Mouse (Mus musculus) embryonic facial prominence, embryonic 11.5 days (tissue): ENCODE measurements around the gene Als2. TPM values are rescaled to one million over a fixed set of nuclear protein-coding genes. Genes with fewer than 3 reads are reported as not detected.

Experiments used
- ATAC-seq: fragments of 200-750 bp; cut with Nextera tagmentation; replicated peaks from 2 replicates; pipeline ENCODE4 v1.8.0; 2017; ENCODE audit warnings: low read depth; ENCODE audit not compliant: insufficient number of reproducible peaks, low FRiP score, low TSS enrichment
- DNase-seq: peaks from one replicate; pipeline ENCODE4 v3.0.0-alpha.2; 2015; ENCODE audit warnings: low spot score
- H3K27ac ChIP-seq: fragments of 300-500 bp; sonication (generic); replicated peaks from 2 replicates; pipeline ENCODE4 v1.5.1; 2014; ENCODE audit warnings: mild to moderate bottlenecking, low read depth, low read length, control low read depth
- H3K27me3 ChIP-seq: fragments of 300-500 bp; sonication (generic); 2 replicates; pipeline ENCODE4 v1.6.1; 2014; ENCODE audit warnings: mild to moderate bottlenecking, low read length, moderate library complexity, mixed read lengths; ENCODE audit not compliant: control insufficient read depth, insufficient read depth
- H3K36me3 ChIP-seq: fragments of 300-500 bp; sonication (generic); replicated peaks from 2 replicates; pipeline ENCODE4 v1.6.1; 2014; ENCODE audit warnings: low read depth, mild to moderate bottlenecking, low read length, moderate library complexity, mixed read lengths; ENCODE audit not compliant: control insufficient read depth, insufficient read depth
- H3K4me1 ChIP-seq: fragments of 300-500 bp; sonication (generic); 2 replicates; pipeline ENCODE4 v1.6.1; 2014; ENCODE audit warnings: low read length, mixed read lengths; ENCODE audit not compliant: control insufficient read depth, insufficient read depth
- H3K4me2 ChIP-seq: fragments of 300-500 bp; sonication (generic); 2 replicates; pipeline ENCODE4 v1.6.1; 2014; ENCODE audit warnings: low read depth, mild to moderate bottlenecking, control low read depth, low read length, moderate library complexity
- H3K4me3 ChIP-seq: fragments of 300-500 bp; sonication (generic); 2 replicates; pipeline ENCODE4 v1.5.1; 2014; ENCODE audit warnings: low read depth, low read length, control low read depth
- H3K9ac ChIP-seq: fragments of 300-500 bp; sonication (generic); replicated peaks from 2 replicates; pipeline ENCODE4 v1.6.1; 2014; ENCODE audit warnings: mild to moderate bottlenecking, control low read depth, low read length
- H3K9me3 ChIP-seq: fragments of 300-500 bp; sonication (generic); replicated peaks from 2 replicates; pipeline ENCODE4 v1.6.1; 2016; ENCODE audit warnings: mild to moderate bottlenecking, low read length, inconsistent platforms, mixed read lengths; ENCODE audit not compliant: control insufficient read depth
- WGBS: fragments of 180-500 bp; shearing (Covaris S2); extraction: QIAGEN DNeasy Blood & Tissue Kit; methylation state at CpG from one replicate; pipeline ENCODE4 v1.1.7; 2014; 5-methylcytosine and 5-hydroxymethylcytosine counted together
- polyA plus RNA-seq: library from polyadenylated mRNA; unstranded; fragments of >200 nt; fragmentation: Nextera tagmentation; extraction: Ambion mirVana; gene quantifications from 2 replicates; pipeline ENCODE4 v1.2.1, GENCODE M21; 2014

Gene Als2
- polyA plus RNA-seq, 1 experiment from 2014 or later, result 12.3 TPM

DNA sequence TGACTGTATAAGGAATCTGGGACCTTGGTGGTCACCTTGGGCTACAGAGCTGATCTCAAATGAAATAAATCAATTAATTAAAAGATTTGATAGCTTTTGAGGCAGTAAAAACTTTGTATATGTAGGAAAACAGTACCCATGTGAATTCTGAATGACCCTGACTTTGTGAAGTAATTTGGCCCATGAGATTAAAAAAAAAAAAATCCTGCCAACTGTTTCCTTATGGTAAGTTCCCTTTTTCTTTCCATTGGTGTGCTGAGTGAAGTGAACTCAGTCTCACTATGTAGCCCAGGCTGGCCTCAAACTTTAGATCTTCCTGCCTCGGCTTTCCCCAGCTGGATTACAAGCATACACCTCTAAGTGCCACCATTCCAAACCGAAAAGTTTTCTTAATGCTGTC is 54.7 kb downstream of the Als2 start:
- Histone ChIP-seq H3K9me3 (no peaks in the 10 kb centered on the region), H3K27ac (no peak overlapping the region), H3K4me1 (no peaks in the 10 kb centered on the region), H3K4me3 (no peak overlapping the region), H3K36me3 (peaks cover 5% of the 10 kb centered on the region; the same call in 1 of the 2 replicates), H3K9ac (no peak overlapping the region), H3K27me3 (no peaks in the 10 kb centered on the region), H3K4me2 (no peak overlapping the region)
- WGBS, result 96% methylated on average over 2 of the region's 2 CpGs
- ATAC-seq (no peak), DNase-seq (no peak)

GRCm38 (mm10) chr1:59180003-59180402 is 57.0 kb downstream of the Als2 start:
- H3K9me3 ChIP-seq, result no peaks in the 10 kb centered on the region
- H3K27ac ChIP-seq, result no peak overlapping the region
- no peak overlapping the region for H3K4me2 ChIP-seq
- no peaks in the 10 kb centered on the region for H3K27me3 ChIP-seq
- peaks cover 5% of the 10 kb centered on the region; the same call in 1 of the 2 replicates for H3K36me3 ChIP-seq
- H3K4me3 ChIP-seq, result no peak overlapping the region
- WGBS, result 78% methylated on average over 3 of the region's 3 CpGs
- H3K9ac ChIP-seq, result no peak overlapping the region
- no peak for DNase-seq
- ATAC-seq, result no peak
- no peaks in the 10 kb centered on the region for H3K4me1 ChIP-seq

DNA sequence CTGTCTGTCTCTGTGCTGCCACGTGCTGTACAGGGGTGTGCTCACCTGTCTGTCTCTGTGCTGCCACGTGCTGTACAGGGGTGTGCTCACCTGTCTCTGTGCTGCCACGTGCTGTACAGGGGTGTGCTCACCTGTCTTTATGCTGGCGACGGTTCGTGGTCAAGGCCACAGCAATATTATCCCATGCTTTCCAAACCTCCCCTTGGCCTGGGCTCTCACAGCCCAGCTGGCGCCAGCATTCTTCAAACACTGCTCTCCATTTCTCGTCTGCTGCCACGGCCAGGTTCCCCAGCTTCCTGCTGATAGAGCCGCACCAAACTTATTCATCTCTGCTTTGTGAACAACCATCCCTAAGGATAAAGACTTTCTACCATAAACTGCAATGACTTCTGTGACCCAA is 58.6 kb downstream of the Als2 start:
- H3K27me3 ChIP-seq, result no peaks in the 10 kb centered on the region
- peaks cover 5% of the 10 kb centered on the region; the same call in 1 of the 2 replicates for H3K36me3 ChIP-seq
- H3K4me1 ChIP-seq, result no peaks in the 10 kb centered on the region
- no peak for ATAC-seq
- no peak overlapping the region for H3K27ac ChIP-seq
- DNase-seq, result no peak
- no peak overlapping the region for H3K4me2 ChIP-seq
- H3K9ac ChIP-seq, result no peak overlapping the region
- H3K9me3 ChIP-seq, result no peaks in the 10 kb centered on the region
- 88% methylated on average over 10 of the region's 10 CpGs for WGBS
- H3K4me3 ChIP-seq, result no peak overlapping the region

GRCm38 (mm10) chr1:59174514-59175373 is 62.3 kb downstream of the Als2 start:
- no peak for ATAC-seq
- H3K4me2 ChIP-seq, result no peak overlapping the region
- H3K36me3 ChIP-seq, result peaks cover 5% of the 10 kb centered on the region; the same call in 1 of the 2 replicates

GRCm38 (mm10) chr1:59173023-59173422 is 64.0 kb downstream of the Als2 start:
- Histone ChIP-seq H3K9ac (no peak overlapping the region), H3K9me3 (no peaks in the 10 kb centered on the region), H3K4me3 (no peak overlapping the region), H3K4me2 (no peak overlapping the region), H3K36me3 (no peaks in the 10 kb centered on the region), H3K4me1 (no peaks in the 10 kb centered on the region), H3K27ac (no peak overlapping the region), H3K27me3 (no peaks in the 10 kb centered on the region)
- ATAC-seq, result no peak
- no peak for DNase-seq
- 82% methylated on average over 5 of the region's 5 CpGs for WGBS

More at GRCm38 (mm10) chr1:59174514-59175373, 62.3 kb downstream of the Als2 start:
- H3K27ac ChIP-seq, result no peak overlapping the region
- no peaks in the 10 kb centered on the region for H3K9me3 ChIP-seq
- WGBS, result 63% methylated on average over 10 of the region's 10 CpGs
- no peak overlapping the region for H3K4me3 ChIP-seq
- H3K27me3 ChIP-seq, result no peaks in the 10 kb centered on the region
- H3K4me1 ChIP-seq, result no peaks in the 10 kb centered on the region
- no peak overlapping the region for H3K9ac ChIP-seq
- no peak for DNase-seq

DNA sequence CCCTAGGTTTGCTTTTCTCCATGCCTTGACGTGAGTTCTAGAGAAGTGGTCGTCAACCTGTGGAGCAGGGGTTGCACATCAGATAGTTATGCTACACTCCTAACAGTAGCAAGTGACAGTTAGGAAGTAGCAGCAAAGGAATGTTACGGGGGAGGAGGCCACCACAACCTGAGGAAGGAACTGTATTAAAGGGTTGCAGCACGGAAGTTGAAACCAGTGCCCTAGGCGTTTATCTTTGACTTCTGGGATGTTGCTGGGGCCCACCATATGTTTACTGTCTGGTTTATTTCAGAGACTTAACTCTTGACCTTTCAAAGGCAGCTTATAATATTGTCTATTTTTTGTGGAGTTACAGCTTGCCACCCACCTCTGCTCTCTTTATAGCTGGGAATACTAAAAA is 65.2 kb downstream of the Als2 start:
- Histone ChIP-seq H3K4me1 (no peaks in the 10 kb centered on the region), H3K27me3 (no peaks in the 10 kb centered on the region), H3K4me2 (no peak overlapping the region), H3K9me3 (no peaks in the 10 kb centered on the region), H3K4me3 (no peak overlapping the region), H3K36me3 (no peaks in the 10 kb centered on the region), H3K27ac (no peak overlapping the region), H3K9ac (no peak overlapping the region)
- 52% methylated on average over 5 of the region's 5 CpGs for WGBS
- ATAC-seq, result no peak
- no peak for DNase-seq

GRCm38 (mm10) chr1:59170290-59170689 is 66.7 kb downstream of the Als2 start:
- Histone ChIP-seq H3K9me3 (no peaks in the 10 kb centered on the region), H3K4me2 (no peak overlapping the region), H3K4me1 (no peaks in the 10 kb centered on the region), H3K27me3 (no peaks in the 10 kb centered on the region), H3K9ac (no peak overlapping the region), H3K4me3 (no peak overlapping the region), H3K36me3 (no peaks in the 10 kb centered on the region), H3K27ac (no peak overlapping the region)
- DNase-seq, result no peak
- ATAC-seq, result no peak
- 78% methylated on average over 8 of the region's 8 CpGs for WGBS

GRCm38 (mm10) chr1:59169586-59169985 is 67.4 kb downstream of the Als2 start:
- DNase-seq (no peak), ATAC-seq (no peak)
- H3K27me3 ChIP-seq, result no peaks in the 10 kb centered on the region
- H3K9me3 ChIP-seq, result no peaks in the 10 kb centered on the region
- H3K4me2 ChIP-seq, result no peak overlapping the region
- H3K9ac ChIP-seq, result no peak overlapping the region
- WGBS, result 93% methylated on average over 6 of the region's 6 CpGs
- no peaks in the 10 kb centered on the region for H3K36me3 ChIP-seq
- H3K27ac ChIP-seq, result no peak overlapping the region
- H3K4me3 ChIP-seq, result no peak overlapping the region
- no peaks in the 10 kb centered on the region for H3K4me1 ChIP-seq
